In the genomic region with DNA sequence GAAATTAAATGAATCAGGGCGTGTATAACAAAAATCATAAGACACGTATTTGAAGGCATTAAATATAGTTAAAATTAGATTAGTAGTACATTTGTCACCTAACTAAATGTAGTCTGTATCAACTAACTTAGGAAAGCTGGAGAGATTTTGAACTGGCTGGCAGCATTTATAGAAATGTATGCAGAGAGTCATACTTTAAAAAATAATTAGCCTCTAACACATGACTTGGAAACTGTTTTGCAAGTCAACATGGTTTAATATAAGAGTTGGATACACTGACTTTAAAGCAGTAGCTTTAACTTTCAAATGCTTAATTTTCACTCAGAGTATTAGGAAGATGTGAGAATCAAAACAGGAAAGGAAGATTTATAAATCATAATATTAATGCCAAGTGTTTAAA, we compare ENCODE assay signal across 25 mouse cellular contexts.
"Had no signal": no experiment of that assay in that cellular context is flagged by ENCODE, and none has a peak within 500 bp of the region (broad histone marks: within the 10 kb centered on the region; RNA-seq: fewer than 3 reads in every experiment).

No protein-coding gene starts in this region.

- H3K4me3 ChIP-seq: limb, embryonic 10.5 days; limb, embryonic 13.5 days; liver, embryonic 12.5 days; liver, embryonic 15.5 days; lung, embryonic 15.5 days; megakaryocyte, embryonic 14.5 days; midbrain, embryonic 10.5 days; midbrain, embryonic 13.5 days; myocyte; neural tube, embryonic 13.5 days; stomach, embryonic 15.5 days had no signal

- DNase-seq: kidney, adult 9 months; kidney, postnatal 14 days; kidney, postnatal 4 days; layer of hippocampus, postnatal 36 days; liver; lung, adult 18-20 months; lung, postnatal 10 days; lung, postnatal 36 days; retina, postnatal 1 day; right cerebral cortex, postnatal 25 days; spleen, adult 18-20 months; thymus, adult 18-20 months; thymus, postnatal 4 days had no signal

- ATAC-seq: liver, embryonic 12.5 days; midbrain, embryonic 13.5 days; midbrain, embryonic 16.5 days had no signal

- H3K9me3 ChIP-seq: limb, embryonic 10.5 days; limb, embryonic 13.5 days; liver, embryonic 12.5 days; liver, embryonic 15.5 days; lung, embryonic 15.5 days; megakaryocyte, embryonic 14.5 days; midbrain, embryonic 10.5 days; midbrain, embryonic 13.5 days; neural tube, embryonic 13.5 days; stomach, embryonic 15.5 days had no signal

- H3K36me3 ChIP-seq: limb, embryonic 10.5 days; limb, embryonic 13.5 days; liver, embryonic 12.5 days; liver, embryonic 15.5 days; lung, embryonic 15.5 days; midbrain, embryonic 10.5 days; midbrain, embryonic 13.5 days; neural tube, embryonic 13.5 days; stomach, embryonic 15.5 days had no signal

- H3K27ac ChIP-seq: limb, embryonic 10.5 days; limb, embryonic 13.5 days; liver, embryonic 12.5 days; liver, embryonic 15.5 days; lung, embryonic 15.5 days; midbrain, embryonic 10.5 days; midbrain, embryonic 13.5 days; neural tube, embryonic 13.5 days; stomach, embryonic 15.5 days had no signal

- H3K4me1 ChIP-seq: limb, embryonic 10.5 days; limb, embryonic 13.5 days; liver, embryonic 12.5 days; liver, embryonic 15.5 days; lung, embryonic 15.5 days; megakaryocyte, embryonic 14.5 days; midbrain, embryonic 10.5 days; midbrain, embryonic 13.5 days; stomach, embryonic 15.5 days had no signal

- H3K27me3 ChIP-seq: limb, embryonic 13.5 days; liver, embryonic 12.5 days; liver, embryonic 15.5 days; lung, embryonic 15.5 days; megakaryocyte, embryonic 14.5 days; midbrain, embryonic 13.5 days; neural tube, embryonic 13.5 days; stomach, embryonic 15.5 days had no signal

- H3K4me2 ChIP-seq: limb, embryonic 13.5 days; liver, embryonic 12.5 days; liver, embryonic 15.5 days; lung, embryonic 15.5 days; midbrain, embryonic 13.5 days; neural tube, embryonic 13.5 days; stomach, embryonic 15.5 days had no signal

- H3K9ac ChIP-seq: limb, embryonic 13.5 days; liver, embryonic 12.5 days; liver, embryonic 15.5 days; lung, embryonic 15.5 days; midbrain, embryonic 13.5 days; neural tube, embryonic 13.5 days; stomach, embryonic 15.5 days had no signal
